Mouse (Mus musculus) subcutaneous adipose tissue, adult 2 months (tissue): Measurements from ENCODE around the gene Sema5a. TPM values are rescaled to one million over a fixed set of nuclear protein-coding genes. Genes with fewer than 3 reads are reported as not detected.

Experiments
- polyA plus RNA-seq: library from polyadenylated mRNA; depleted of rRNA; stranded (reverse); fragments of >200 nt; gene quantifications from 2 replicates; pipeline ENCODE4 v1.2.3, GENCODE M21; 2012; ENCODE audit warnings: low replicate concordance; rRNA removed

Sema5a gene
- 4.2 and 50.9 TPM in 2 replicates for polyA plus RNA-seq

DNA sequence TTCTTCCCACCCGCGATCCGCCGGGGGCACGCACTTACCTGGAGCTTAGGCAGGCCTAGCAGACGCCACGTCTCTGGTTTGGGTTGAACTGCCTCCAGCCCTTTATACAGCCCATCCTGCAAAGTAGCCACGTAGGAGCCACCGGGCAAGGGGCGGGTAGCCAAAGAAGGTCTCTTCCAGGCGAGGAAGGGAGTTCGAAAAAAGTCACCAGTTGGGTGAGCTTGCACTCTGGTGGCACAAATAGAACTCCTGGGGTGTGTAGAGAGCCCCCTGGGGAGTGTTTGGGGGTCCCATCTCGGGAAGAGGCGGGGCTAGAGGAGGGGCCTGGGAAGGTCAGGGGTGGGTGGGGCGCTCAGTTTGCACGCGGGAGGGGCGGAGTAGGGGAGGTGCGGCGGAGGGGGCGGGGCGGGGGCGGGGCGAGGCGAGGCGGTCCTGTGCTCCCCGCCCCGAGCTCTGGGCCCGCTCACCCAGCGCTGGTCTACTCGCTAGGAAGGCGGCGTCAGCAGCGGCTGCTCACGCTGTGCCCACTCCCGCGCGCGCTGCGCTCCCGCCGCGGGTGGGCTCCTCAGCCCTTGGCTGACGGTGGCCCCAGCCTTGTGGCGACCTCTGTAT, at the start of gene Sema5a:
Gene Sema5a (plus strand): TSS at position 467 of the 612 bp plus-strand sequence.

Other genes starting within 250 kb of the Sema5a start
- gene Tas2r119, start 67.5 kb upstream of the Sema5a start, polyA plus RNA-seq, result not detected in 2 replicates